Mouse (Mus musculus) MEL (cell line): Measurements from ENCODE around the gene Ranbp2. TPM values are rescaled to one million over a fixed set of nuclear protein-coding genes. Genes with fewer than 3 reads are reported as not detected.

Source experiments
- DNase-seq: peaks from one replicate; pipeline ENCODE4 v3.0.0; 2011; ENCODE audit warnings: low read depth, low spot score
- H3K27ac ChIP-seq: 2 replicates; pipeline ENCODE4 v1.5.1; 2012; ENCODE audit warnings: low read depth, mild to moderate bottlenecking, control low read depth, low read length, moderate library complexity; ENCODE audit not compliant: control insufficient read depth
- H3K27me3 ChIP-seq, 2 experiments: fragments of 150-350 bp in 1 of 2; sonication (generic) in 1 of 2; 2 replicates each; pipeline ENCODE4 v1.6.1; 2012; ENCODE audit warnings: low read length in 2 of 2, mild to moderate bottlenecking in 2 of 2, improper control_type of control experiment in 1 of 2, moderate library complexity in 1 of 2; ENCODE audit not compliant: insufficient read depth in 2 of 2, control insufficient read depth in 1 of 2
- H3K36me3 ChIP-seq, 2 experiments: 2 replicates each; pipeline ENCODE4 v1.6.1; 2012 to 2014; ENCODE audit warnings: low read length in 2 of 2, improper control_type of control experiment in 1 of 2, inconsistent platforms in 1 of 2, mild to moderate bottlenecking in 1 of 2; ENCODE audit not compliant: insufficient read depth in 2 of 2, control insufficient read depth in 1 of 2
- H3K4me1 ChIP-seq, 2 experiments: fragments of 150-350 bp in 1 of 2; sonication (generic) in 1 of 2; 2 replicates each; pipeline ENCODE4 v1.6.1; 2012; ENCODE audit warnings: low read length in 2 of 2, improper control_type of control experiment in 1 of 2, mild to moderate bottlenecking in 1 of 2; ENCODE audit not compliant: insufficient read depth in 2 of 2, control insufficient read depth in 1 of 2
- H3K4me3 ChIP-seq, 2 experiments: fragments of 150-350 bp in 1 of 2; sonication (generic) in 1 of 2; 2 replicates each; pipeline ENCODE4 v1.5.1; 2012; ENCODE audit warnings: low read depth in 2 of 2, low read length in 2 of 2, mild to moderate bottlenecking in 2 of 2, moderate library complexity in 2 of 2, control low read depth in 1 of 2, improper control_type of control experiment in 1 of 2; ENCODE audit not compliant: control insufficient read depth in 1 of 2, insufficient read depth in 1 of 2
- H3K79me2 ChIP-seq: 2 replicates; pipeline ENCODE4 v1.6.1; 2012; ENCODE audit warnings: mild to moderate bottlenecking, low read length, moderate library complexity; ENCODE audit not compliant: control insufficient read depth, poor library complexity, insufficient read depth
- H3K9ac ChIP-seq: 2 replicates; pipeline ENCODE4 v1.6.1; 2012; ENCODE audit warnings: low read depth, mild to moderate bottlenecking, control low read depth, low read length, moderate library complexity; ENCODE audit not compliant: control insufficient read depth, poor library complexity, severe bottlenecking
- H3K9me3 ChIP-seq: fragments of 150-350 bp; sonication (generic); replicated peaks from 2 replicates; pipeline ENCODE4 v1.6.1; 2012; ENCODE audit warnings: mild to moderate bottlenecking, low read length, improper control_type of control experiment, moderate library complexity; ENCODE audit not compliant: insufficient read depth
- CTCF ChIP-seq, 3 experiments: IDR thresholded peaks in 2 of 3; conservative IDR thresholded peaks in 1 of 3; 2 replicates each; pipeline ENCODE4 v1.5.1; 2011 to 2012; ENCODE audit warnings: low read length in 3 of 3, low read depth in 2 of 3, mild to moderate bottlenecking in 2 of 3, improper control_type of control experiment in 1 of 3, inconsistent platforms in 1 of 3, mixed read lengths in 1 of 3, moderate library complexity in 1 of 3; ENCODE audit not compliant: control insufficient read depth in 1 of 3, insufficient read depth in 1 of 3, poor library complexity in 1 of 3, severe bottlenecking in 1 of 3
- ETS1 ChIP-seq: IDR thresholded peaks from 2 replicates; pipeline ENCODE4 v1.6.1; 2012; ENCODE audit warnings: low read depth, mild to moderate bottlenecking, inconsistent platforms, low read length, improper control_type of control experiment, moderate library complexity
- MAX ChIP-seq: IDR thresholded peaks from 2 replicates; pipeline ENCODE4 v1.6.1; 2011; ENCODE audit warnings: low read length, improper control_type of control experiment
- NRF1 ChIP-seq: IDR thresholded peaks from 2 replicates; pipeline ENCODE4 v1.6.1; 2014; ENCODE audit warnings: low read depth, mild to moderate bottlenecking, inconsistent platforms, low read length, improper control_type of control experiment, moderate library complexity; ENCODE audit not compliant: poor library complexity, insufficient read depth, severe bottlenecking
- POLR2AphosphoS2 ChIP-seq: IDR thresholded peaks from 2 replicates; pipeline ENCODE4 v1.6.1; 2011; ENCODE audit warnings: low read length, improper control_type of control experiment
- RAD21 ChIP-seq: IDR thresholded peaks from 2 replicates; pipeline ENCODE4 v1.6.1; 2011; ENCODE audit warnings: mild to moderate bottlenecking, low read depth, low read length, improper control_type of control experiment
- RCOR1 ChIP-seq: IDR thresholded peaks from 2 replicates; pipeline ENCODE4 v1.6.1; 2012; ENCODE audit warnings: low read depth, mild to moderate bottlenecking, inconsistent platforms, low read length, improper control_type of control experiment
- SMC3 ChIP-seq: IDR thresholded peaks from 2 replicates; pipeline ENCODE4 v1.6.1; 2011; ENCODE audit warnings: low read depth, low read length, improper control_type of control experiment
- TBP ChIP-seq: IDR thresholded peaks from 2 replicates; pipeline ENCODE4 v1.8.0; 2011; ENCODE audit warnings: low read depth, low read length, improper control_type of control experiment
- UBTF ChIP-seq: IDR thresholded peaks from 2 replicates; pipeline ENCODE4 v1.6.1; 2012; ENCODE audit warnings: low read depth, mild to moderate bottlenecking, inconsistent platforms, low read length, improper control_type of control experiment, moderate library complexity, borderline replicate concordance; ENCODE audit not compliant: insufficient read depth
- USF1 ChIP-seq: IDR thresholded peaks from 2 replicates; pipeline ENCODE4 v1.6.1; 2014; ENCODE audit warnings: low read depth, mild to moderate bottlenecking, inconsistent platforms, low read length, improper control_type of control experiment, moderate library complexity
- ZC3H11A ChIP-seq: IDR thresholded peaks from 2 replicates; pipeline ENCODE4 v1.6.1; 2012; ENCODE audit warnings: low read depth, mild to moderate bottlenecking, inconsistent platforms, low read length, improper control_type of control experiment
- ZMIZ1 ChIP-seq: IDR thresholded peaks from 2 replicates; pipeline ENCODE4 v1.6.1; 2012; ENCODE audit warnings: low read depth, mild to moderate bottlenecking, inconsistent platforms, low read length, improper control_type of control experiment, moderate library complexity
- ZNF384 ChIP-seq: IDR thresholded peaks from 2 replicates; pipeline ENCODE4 v1.6.1; 2012; ENCODE audit warnings: low read depth, mild to moderate bottlenecking, inconsistent platforms, low read length, improper control_type of control experiment
- polyA plus RNA-seq, 2 experiments: library from polyadenylated mRNA; stranded (reverse) in 1 of 2; unstranded in 1 of 2; fragments of >175 nt in 1 of 2; fragments of >200 nt in 1 of 2; gene quantifications; 2 replicates each; pipeline versions ENCODE4 v1.2.1 to v1.2.4; 2012; ENCODE audit warnings: low replicate concordance in 2 of 2, low read depth in 1 of 2; ENCODE audit not compliant: insufficient read length in 2 of 2, insufficient read depth in 1 of 2, missing spikeins in 1 of 2
- total RNA-seq: library from RNA; depleted of rRNA; stranded (reverse); fragments of 300-350 nt; gene quantifications from 2 replicates; pipeline ENCODE4 v1.2.3, GENCODE M21; 2012

Gene Ranbp2
- total and polyA plus RNA-seq, 3 experiments, result 52.3 to 114 (median 73.5) TPM

- Histone ChIP-seq H3K79me2 (no peaks in the 10 kb centered on the region; the same call in 1 of the 2 replicates), H3K9ac (peak overlapping the region; percentile 77), H3K4me1 (no peaks in the 10 kb centered on the region; a peak in 2 of 4 replicates), H3K4me3 (peak overlapping the region; percentile 65 to 82), H3K27ac (peak overlapping the region; percentile 34; the same call in 1 of the 2 replicates), H3K27me3 (no peaks in the 10 kb centered on the region), H3K36me3 (peaks cover 3 to 16% of the 10 kb centered on the region in 2 experiments), H3K9me3 (no peaks in the 10 kb centered on the region)
- no peak for DNase-seq
- no peak for TF ChIP-seq NRF1
- TF ChIP-seq ZNF384, result no peak
- TF ChIP-seq USF1, result no peak
- no peak for TF ChIP-seq UBTF
- no peak for TF ChIP-seq RAD21
- TF ChIP-seq ZMIZ1, result no peak
- TF ChIP-seq MAX, result no peak
Measured at GRCm38 (mm10) chr10:58498516-58498915, 51.8 kb downstream of the Ranbp2 start.

- no peak for DNase-seq
- no peak for TF ChIP-seq ZC3H11A
- TF ChIP-seq SMC3, result no peak
- no peak for TF ChIP-seq ZMIZ1
- TF ChIP-seq TBP, result no peak
- no peak for TF ChIP-seq ZNF384
- no peak for TF ChIP-seq RCOR1
- TF ChIP-seq POLR2AphosphoS2, result no peak
- TF ChIP-seq ETS1, result no peak
- no peak for TF ChIP-seq CTCF (IDR thresholded peaks at IDR 0.05 in 2 of 3, conservative IDR thresholded peaks at IDR 0.05 in 1 of 3; ENCODE audit: control insufficient read depth in 1 of 3, insufficient read depth in 1 of 3, low read depth in 2 of 3, low read length in 3 of 3, poor library complexity in 1 of 3, severe bottlenecking in 1 of 3)
- no peaks in the 10 kb centered on the region for H3K4me1 ChIP-seq
- no peaks in the 10 kb centered on the region for H3K9me3 ChIP-seq
- H3K79me2 ChIP-seq, result no peaks in the 10 kb centered on the region
- no peak overlapping the region for H3K27ac ChIP-seq
- no peak overlapping the region for H3K9ac ChIP-seq
- no peaks in the 10 kb centered on the region for H3K36me3 ChIP-seq
- H3K4me3 ChIP-seq, result no peak overlapping the region
- no peaks in the 10 kb centered on the region for H3K27me3 ChIP-seq
Measured at GRCm38 (mm10) chr10:58529358-58529757, 82.6 kb downstream of the Ranbp2 start.
